Mouse (Mus musculus): Measurements from ENCODE around the gene Gm17521. TPM values are rescaled to one million over a fixed set of nuclear protein-coding genes. Genes with fewer than 3 reads are reported as not detected.
"Not testable (repeated sequence)": the region's sequence is repeated elsewhere in the genome, so short reads cannot be mapped to it uniquely, and the experiment has no call there.

Gene Gm17521
- polyA plus RNA-seq (2021) = not detected

DNA sequence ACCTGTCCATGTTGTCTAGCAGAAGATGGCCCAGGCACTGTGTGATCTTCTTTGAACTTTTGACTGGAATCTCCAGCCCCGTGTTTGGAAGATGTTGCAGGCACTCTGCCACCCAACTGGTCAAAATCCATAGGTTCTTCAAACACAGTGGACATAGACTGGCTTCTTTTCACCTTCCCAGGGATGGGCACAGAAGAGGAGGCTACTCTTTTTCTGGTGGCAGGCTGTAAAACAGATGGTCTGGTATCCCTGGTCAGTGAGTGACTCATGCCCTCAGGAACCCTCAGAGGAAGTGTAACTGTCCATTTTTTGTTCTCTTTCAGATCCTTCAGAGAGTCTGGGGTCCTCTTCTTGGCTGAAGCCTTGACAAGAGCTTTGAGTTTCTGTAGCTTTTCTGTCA lies at the start of gene Gm17521:
TSS of gene Gm17521 (minus strand) at position 101 of the 400 bp plus-strand sequence.
- CTCF ChIA-PET; POLR2A ChIA-PET; H3K27me3 ChIP-seq; DNase-seq (ENCODE audit: low read depth, low spot score); ATAC-seq: not testable (repeated sequence)
- in situ Hi-C loops (cut with MboI; ENCODE audit: low pct_unique_long_range_greater_than_20kb) = loop anchor here (10.0 kb wide), 1 partner anchor 1175 kb away; no protein-coding TSS in a partner anchor

DNA sequence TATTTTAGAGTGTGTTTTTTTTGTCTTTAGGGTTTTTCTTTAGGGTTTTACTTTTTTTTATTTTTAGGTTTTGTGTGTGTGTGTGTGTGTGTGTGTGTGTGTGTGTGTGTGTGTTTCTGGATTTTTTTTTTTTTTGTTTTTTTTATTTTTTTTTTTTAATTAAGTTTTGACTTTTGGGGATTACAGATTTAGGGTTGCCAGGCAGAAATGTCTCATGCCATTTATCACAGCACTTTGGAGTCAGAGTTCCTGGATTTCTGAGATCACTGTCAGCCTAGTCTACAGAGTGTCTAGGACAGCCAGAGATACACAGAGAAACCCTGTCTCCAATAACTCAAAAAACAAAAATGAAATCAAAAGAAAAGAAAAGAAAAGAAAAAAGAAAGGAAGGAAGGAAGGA lies 14.5 kb upstream of the Gm17521 start:
- CTCF ChIA-PET = no interaction called here
- POLR2A ChIA-PET = no interaction called here
- DNase-seq (ENCODE audit: low read depth, low spot score) (no peak), ATAC-seq (no peak)
- in situ Hi-C loops (cut with MboI; ENCODE audit: low pct_unique_long_range_greater_than_20kb) = no loop called here
- TF ChIP-seq CTCF (IDR thresholded peaks at IDR 0.05) = no peak
- no peaks in the 10 kb centered on the region for H3K27me3 ChIP-seq

DNA sequence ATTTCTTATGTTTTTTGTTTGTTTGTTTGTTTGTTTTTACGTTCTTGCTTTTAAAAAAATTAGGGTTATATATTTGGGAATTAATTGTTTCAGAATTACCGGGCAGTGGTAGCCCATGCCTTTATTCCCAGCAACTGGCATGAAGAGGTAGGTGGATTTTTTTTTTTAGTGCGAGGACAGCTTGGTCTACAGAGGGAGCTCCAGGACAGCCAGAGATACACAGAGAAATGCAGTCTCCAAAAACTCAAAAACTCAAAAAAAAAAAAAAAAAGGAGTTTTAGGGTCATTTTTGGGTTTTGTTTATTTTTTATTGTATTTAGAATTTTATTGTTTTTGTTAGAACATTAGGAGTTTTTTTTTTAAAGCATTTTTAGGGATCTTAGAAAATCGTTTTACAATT lies 14.0 kb upstream of the Gm17521 start:
- ATAC-seq (no peak), DNase-seq (ENCODE audit: low read depth, low spot score) (no peak)
- H3K27me3 ChIP-seq = no peaks in the 10 kb centered on the region
- POLR2A ChIA-PET = no interaction called here
- TF ChIP-seq CTCF (IDR thresholded peaks at IDR 0.05) = no peak
- CTCF ChIA-PET = no interaction called here
- in situ Hi-C loops (cut with MboI; ENCODE audit: low pct_unique_long_range_greater_than_20kb) = no loop called here

Other genes starting within 250 kb of the Gm17521 start
- not detected for gene Cldn34c1, start 73.8 kb upstream of the Gm17521 start, polyA plus RNA-seq (2021)
- not detected for gene Srsx, start 192.8 kb upstream of the Gm17521 start, polyA plus RNA-seq (2021)
- not detected for gene Gm17577, start 217.2 kb upstream of the Gm17521 start, polyA plus RNA-seq (2021)